Mouse (Mus musculus): ENCODE measurements around the gene Gadl1. TPM values are rescaled to one million over a fixed set of nuclear protein-coding genes. Genes with fewer than 3 reads are reported as not detected.

Gadl1 gene
- polyA plus RNA-seq, 1 experiment: not detected

DNA sequence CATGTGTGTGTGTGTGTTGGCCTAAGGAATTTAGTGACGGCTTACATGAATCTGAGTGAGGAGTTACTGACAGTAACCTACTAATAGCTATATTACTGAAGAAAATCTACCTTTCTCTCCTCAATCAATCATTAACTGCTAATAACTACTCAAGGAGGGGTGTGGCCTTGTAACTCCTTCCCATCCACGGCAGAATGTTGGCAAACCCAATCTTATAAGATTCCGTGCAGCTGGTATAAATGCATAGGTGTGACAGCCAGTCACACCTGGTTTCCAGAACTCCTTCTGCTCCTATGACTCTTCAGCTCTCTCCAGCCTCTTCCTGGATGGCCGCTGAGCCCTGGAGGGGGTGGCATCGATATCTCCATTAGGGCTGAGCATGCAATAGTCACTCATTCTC is 25.8 kb upstream of the Gadl1 start:
- 90% methylated on average over 5 of the region's 5 CpGs for WGBS
- no peak overlapping the region for H3K27ac ChIP-seq (ENCODE audit: insufficient read depth, low read depth, low read length)
- no peak overlapping the region for H3K4me3 ChIP-seq (ENCODE audit: insufficient read depth, low read depth, low read length)
- no peaks in the 10 kb centered on the region for H3K4me1 ChIP-seq (ENCODE audit: control insufficient read depth, insufficient read depth, low read length)
- TF ChIP-seq POLR2A (IDR thresholded peaks at IDR 0.05; ENCODE audit: insufficient read depth, low read depth, low read length) (no peak), CTCF (IDR thresholded peaks at IDR 0.05; ENCODE audit: insufficient read depth, low read depth, low read length) (no peak)

DNA sequence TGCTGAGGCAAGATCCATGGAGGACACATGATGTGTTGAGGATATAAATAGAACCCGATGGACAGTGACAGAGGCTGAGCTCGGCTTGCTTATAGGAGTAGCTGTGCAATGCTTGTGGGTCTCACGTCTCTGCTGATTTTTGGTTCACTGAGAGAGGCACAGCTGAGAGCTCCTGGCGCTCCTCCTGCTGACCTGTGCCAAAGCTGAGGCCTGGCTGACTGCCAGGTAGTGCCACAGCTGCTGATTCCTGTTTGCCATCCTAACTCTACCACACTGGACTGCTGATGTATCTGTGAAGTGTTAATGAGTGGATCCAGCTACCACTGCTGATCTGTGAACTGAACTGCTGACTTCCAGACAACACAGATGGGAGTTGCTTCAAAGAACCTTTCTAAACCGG is 21.7 kb upstream of the Gadl1 start:
- H3K4me3 ChIP-seq (ENCODE audit: insufficient read depth, low read depth, low read length): no peak overlapping the region
- H3K27ac ChIP-seq (ENCODE audit: insufficient read depth, low read depth, low read length): no peak overlapping the region
- TF ChIP-seq CTCF (IDR thresholded peaks at IDR 0.05; ENCODE audit: insufficient read depth, low read depth, low read length): no peak
- no peak for TF ChIP-seq POLR2A (IDR thresholded peaks at IDR 0.05; ENCODE audit: insufficient read depth, low read depth, low read length)
- WGBS: 60% methylated on average over 5 of the region's 5 CpGs
- no peaks in the 10 kb centered on the region for H3K4me1 ChIP-seq (ENCODE audit: control insufficient read depth, insufficient read depth, low read length)

DNA sequence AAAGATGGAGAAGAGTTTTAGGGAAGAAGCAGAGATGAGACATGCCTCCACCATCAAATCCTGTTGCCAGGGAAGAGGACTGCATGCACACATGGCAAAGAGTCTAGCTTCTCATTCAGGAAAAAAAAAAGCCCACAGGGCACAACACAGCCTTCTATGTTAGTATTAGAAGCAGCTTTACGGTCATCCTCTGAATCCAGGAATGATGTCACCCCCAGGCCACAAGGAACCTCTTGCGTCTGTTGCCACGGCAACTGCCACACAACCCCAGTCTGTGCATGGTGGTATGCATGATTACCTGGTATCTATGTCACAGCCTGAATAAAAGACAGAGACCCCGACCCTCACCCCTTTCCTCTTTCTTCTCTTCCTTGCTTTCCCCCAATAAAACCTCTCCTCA is 16.1 kb upstream of the Gadl1 start:
- 75% methylated on average over 4 of the region's 4 CpGs for WGBS
- TF ChIP-seq POLR2A (IDR thresholded peaks at IDR 0.05; ENCODE audit: insufficient read depth, low read depth, low read length) (no peak), CTCF (IDR thresholded peaks at IDR 0.05; ENCODE audit: insufficient read depth, low read depth, low read length) (no peak)
- Histone ChIP-seq H3K4me3 (ENCODE audit: insufficient read depth, low read depth, low read length) (no peak overlapping the region), H3K27ac (ENCODE audit: insufficient read depth, low read depth, low read length) (no peak overlapping the region), H3K4me1 (ENCODE audit: control insufficient read depth, insufficient read depth, low read length) (no peaks in the 10 kb centered on the region)

DNA sequence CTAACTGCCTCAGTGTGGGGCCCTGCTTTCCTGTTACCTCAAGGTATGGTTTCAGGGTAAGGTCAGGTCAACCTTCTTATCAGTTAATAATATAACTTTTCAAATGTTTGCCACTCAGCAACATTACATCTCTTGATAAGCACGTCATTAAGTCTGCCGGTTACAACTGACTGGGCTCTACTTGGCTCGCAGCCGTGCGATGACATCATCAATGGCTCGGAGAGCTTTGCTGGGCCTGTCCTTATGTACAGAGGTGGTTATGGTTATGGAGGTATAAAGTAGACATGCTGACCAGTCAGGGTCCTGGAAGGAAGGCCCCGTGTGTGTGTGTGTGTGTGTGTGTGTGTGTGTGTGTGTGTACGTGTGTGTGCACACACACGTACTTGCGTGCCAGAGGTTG is 15.3 kb upstream of the Gadl1 start:
- TF ChIP-seq CTCF (IDR thresholded peaks at IDR 0.05; ENCODE audit: insufficient read depth, low read depth, low read length): no peak
- TF ChIP-seq POLR2A (IDR thresholded peaks at IDR 0.05; ENCODE audit: insufficient read depth, low read depth, low read length): no peak
- H3K4me1 ChIP-seq (ENCODE audit: control insufficient read depth, insufficient read depth, low read length): no peaks in the 10 kb centered on the region
- H3K4me3 ChIP-seq (ENCODE audit: insufficient read depth, low read depth, low read length): no peak overlapping the region
- WGBS: 88% methylated on average over 10 of the region's 10 CpGs
- H3K27ac ChIP-seq (ENCODE audit: insufficient read depth, low read depth, low read length): no peak overlapping the region

DNA sequence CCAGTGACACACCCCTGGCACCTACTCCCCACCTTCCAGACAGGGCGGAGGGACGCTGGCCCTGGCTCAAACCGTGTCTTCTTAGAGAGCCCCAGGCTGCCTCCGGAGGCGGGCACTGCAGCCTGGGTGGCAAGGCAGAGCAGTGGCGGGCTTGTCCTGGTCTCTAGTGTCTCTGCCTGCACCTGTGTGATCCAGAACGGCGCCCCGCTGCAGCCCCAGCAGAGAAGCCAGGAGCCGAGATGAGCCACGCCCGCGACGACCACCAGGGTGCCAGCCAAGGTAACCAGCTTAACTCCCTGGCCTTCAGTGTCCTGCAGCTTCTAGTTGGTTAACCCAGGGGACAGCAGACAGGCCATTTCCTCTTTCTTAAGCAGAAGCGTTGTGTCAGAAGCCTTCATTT is 930 bp upstream of the Gadl1 start:
- WGBS: 24% methylated on average over 15 of the region's 15 CpGs
- TF ChIP-seq POLR2A (IDR thresholded peaks at IDR 0.05; ENCODE audit: insufficient read depth, low read depth, low read length) (no peak), CTCF (IDR thresholded peaks at IDR 0.05; ENCODE audit: insufficient read depth, low read depth, low read length) (no peak)
- Histone ChIP-seq H3K4me3 (ENCODE audit: insufficient read depth, low read depth, low read length) (no peak overlapping the region), H3K4me1 (ENCODE audit: control insufficient read depth, insufficient read depth, low read length) (peaks cover 4% of the 10 kb centered on the region; the same call in 1 of the 2 replicates), H3K27ac (ENCODE audit: insufficient read depth, low read depth, low read length) (no peak overlapping the region)

DNA sequence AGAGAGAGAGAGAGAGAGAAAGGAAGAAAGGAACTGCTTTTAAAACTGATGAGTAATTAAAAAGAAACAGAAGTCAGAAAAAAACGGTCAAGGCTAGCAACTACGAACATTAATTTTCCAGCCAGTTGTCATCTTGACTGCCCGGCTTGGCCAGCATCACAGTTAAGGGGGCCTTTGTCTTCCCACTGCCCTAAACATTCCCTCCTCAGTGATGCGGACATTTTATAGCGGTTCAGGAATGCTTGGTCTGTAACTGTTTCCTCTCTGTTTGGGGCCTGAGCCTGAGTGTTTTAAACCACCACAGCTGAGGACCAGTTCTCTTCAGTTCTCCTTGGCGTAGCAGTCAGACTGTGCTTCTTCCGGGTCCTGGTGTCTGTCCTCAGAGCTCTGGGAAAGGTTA is 4.8 kb downstream of the Gadl1 start:
- Histone ChIP-seq H3K27ac (ENCODE audit: insufficient read depth, low read depth, low read length) (no peak overlapping the region), H3K4me1 (ENCODE audit: control insufficient read depth, insufficient read depth, low read length) (no peaks in the 10 kb centered on the region), H3K4me3 (ENCODE audit: insufficient read depth, low read depth, low read length) (no peak overlapping the region)
- no peak for TF ChIP-seq POLR2A (IDR thresholded peaks at IDR 0.05; ENCODE audit: insufficient read depth, low read depth, low read length)
- TF ChIP-seq CTCF (IDR thresholded peaks at IDR 0.05; ENCODE audit: insufficient read depth, low read depth, low read length): no peak
- 78% methylated on average over 7 of the region's 7 CpGs for WGBS

DNA sequence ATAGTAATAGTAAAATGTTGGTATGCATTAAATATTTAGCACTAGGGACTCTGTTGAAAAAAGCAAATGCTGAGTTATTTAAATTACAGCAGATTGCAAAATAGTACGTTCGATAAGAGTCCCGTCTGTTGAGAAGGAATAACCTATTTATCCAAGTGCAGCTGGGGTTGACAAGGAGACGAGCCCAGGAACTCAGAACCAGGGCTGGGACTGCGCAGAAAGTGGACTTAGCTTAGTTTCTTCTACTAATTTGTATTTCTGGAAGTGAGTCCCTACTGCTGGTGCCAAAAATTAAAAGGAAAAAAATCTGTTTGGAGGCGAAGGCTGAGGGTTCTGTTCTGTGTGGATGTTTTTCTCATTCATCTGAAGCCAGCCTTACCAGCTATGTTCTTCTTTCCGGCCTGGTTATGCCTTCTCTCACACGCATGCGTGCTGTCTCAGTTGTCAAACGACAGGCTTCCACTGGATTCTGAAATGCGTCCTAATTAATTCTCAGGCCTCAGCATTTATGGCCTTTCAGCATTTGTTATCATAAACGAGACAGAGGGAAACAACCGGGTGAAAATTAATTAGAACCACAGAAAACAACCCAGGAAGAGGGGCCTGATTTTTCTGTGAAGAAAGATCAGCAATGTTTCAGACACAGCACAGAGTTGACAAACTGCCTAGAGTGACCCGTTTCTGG is 6.5 kb downstream of the Gadl1 start:
- H3K4me3 ChIP-seq (ENCODE audit: insufficient read depth, low read depth, low read length): no peak overlapping the region
- TF ChIP-seq CTCF (IDR thresholded peaks at IDR 0.05; ENCODE audit: insufficient read depth, low read depth, low read length) (no peak), POLR2A (IDR thresholded peaks at IDR 0.05; ENCODE audit: insufficient read depth, low read depth, low read length) (no peak)
- H3K27ac ChIP-seq (ENCODE audit: insufficient read depth, low read depth, low read length): no peak overlapping the region
- 62% methylated on average over 14 of the region's 14 CpGs for WGBS
- no peaks in the 10 kb centered on the region for H3K4me1 ChIP-seq (ENCODE audit: control insufficient read depth, insufficient read depth, low read length)

DNA sequence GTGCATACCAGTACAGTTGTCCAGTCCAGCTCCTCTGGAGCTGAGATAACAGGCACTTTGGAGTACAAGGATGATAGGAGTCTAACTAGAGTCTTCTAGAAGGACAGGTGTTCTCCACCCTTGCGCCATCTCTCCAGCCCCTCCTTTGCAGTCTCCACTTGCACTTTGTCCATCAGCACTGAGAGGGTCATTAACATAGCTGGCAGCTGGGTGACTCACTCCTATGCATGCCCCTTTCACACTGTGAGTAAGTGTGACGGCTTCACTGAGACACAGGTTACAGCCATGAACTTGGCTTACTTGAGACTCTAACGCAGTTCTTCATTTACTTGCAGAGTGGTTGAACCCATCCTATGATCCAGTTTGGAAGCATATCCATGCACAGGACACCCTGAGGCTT is 10.5 kb downstream of the Gadl1 start:
- Histone ChIP-seq H3K27ac (ENCODE audit: insufficient read depth, low read depth, low read length) (no peak overlapping the region), H3K4me3 (ENCODE audit: insufficient read depth, low read depth, low read length) (no peak overlapping the region), H3K4me1 (ENCODE audit: control insufficient read depth, insufficient read depth, low read length) (no peaks in the 10 kb centered on the region)
- TF ChIP-seq CTCF (IDR thresholded peaks at IDR 0.05; ENCODE audit: insufficient read depth, low read depth, low read length) (no peak), POLR2A (IDR thresholded peaks at IDR 0.05; ENCODE audit: insufficient read depth, low read depth, low read length) (no peak)
- 89% methylated on average over 3 of the region's 3 CpGs for WGBS

DNA sequence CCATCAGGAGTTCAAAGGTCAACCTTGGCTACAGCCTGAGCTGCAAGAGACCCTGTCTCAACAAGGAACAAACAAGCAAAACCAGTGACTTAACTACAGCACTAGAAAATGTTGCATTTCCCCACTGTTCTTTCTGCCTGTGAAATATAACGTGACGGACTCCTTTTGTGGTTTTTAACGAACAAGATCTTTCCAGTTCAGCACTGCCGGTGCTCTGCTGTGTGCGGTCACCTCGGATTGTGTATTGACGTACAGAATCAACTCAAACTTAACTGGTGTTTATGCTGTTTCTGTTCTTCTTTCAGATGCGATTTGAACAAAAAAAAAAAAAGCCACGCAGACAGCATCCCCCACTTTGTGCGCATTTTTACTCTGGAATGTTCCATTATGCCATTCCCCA is 13.4 kb downstream of the Gadl1 start:
- Histone ChIP-seq H3K4me1 (ENCODE audit: control insufficient read depth, insufficient read depth, low read length) (no peaks in the 10 kb centered on the region), H3K4me3 (ENCODE audit: insufficient read depth, low read depth, low read length) (no peak overlapping the region), H3K27ac (ENCODE audit: insufficient read depth, low read depth, low read length) (no peak overlapping the region)
- WGBS: 91% methylated on average over 10 of the region's 10 CpGs
- no peak for TF ChIP-seq CTCF (IDR thresholded peaks at IDR 0.05; ENCODE audit: insufficient read depth, low read depth, low read length)
- TF ChIP-seq POLR2A (IDR thresholded peaks at IDR 0.05; ENCODE audit: insufficient read depth, low read depth, low read length): no peak

DNA sequence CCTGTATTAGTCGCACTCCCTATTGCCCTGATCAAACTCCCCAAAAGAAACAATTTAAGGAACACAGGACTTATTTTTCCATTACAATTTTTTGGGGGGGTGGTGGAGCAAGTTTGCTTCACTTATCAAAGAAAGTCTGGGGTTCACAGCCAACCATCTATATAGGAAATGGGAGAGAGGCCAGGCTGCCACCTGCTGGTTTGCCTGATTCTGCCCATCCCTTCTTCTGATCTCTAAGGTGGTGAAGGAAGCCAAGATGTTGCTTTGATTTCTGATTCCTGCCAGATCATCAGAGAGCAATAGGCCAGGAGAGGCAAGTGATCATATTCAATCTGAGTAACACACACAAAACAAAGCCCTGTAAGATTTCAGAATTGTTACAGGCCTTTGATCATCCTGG is 14.8 kb downstream of the Gadl1 start:
- 100% methylated on average over 1 of the region's 1 CpGs for WGBS
- no peaks in the 10 kb centered on the region for H3K4me1 ChIP-seq (ENCODE audit: control insufficient read depth, insufficient read depth, low read length)
- H3K27ac ChIP-seq (ENCODE audit: insufficient read depth, low read depth, low read length): no peak overlapping the region
- H3K4me3 ChIP-seq (ENCODE audit: insufficient read depth, low read depth, low read length): no peak overlapping the region
- TF ChIP-seq CTCF (IDR thresholded peaks at IDR 0.05; ENCODE audit: insufficient read depth, low read depth, low read length) (no peak), POLR2A (IDR thresholded peaks at IDR 0.05; ENCODE audit: insufficient read depth, low read depth, low read length) (no peak)
